Mouse (Mus musculus) limb, embryonic 15.5 days (tissue): ENCODE data around the gene Reep6. TPM values are rescaled to one million over a fixed set of nuclear protein-coding genes. Genes with fewer than 3 reads are reported as not detected.

ENCODE experiments used
- ATAC-seq: fragments of 200-750 bp; cut with Nextera tagmentation; 2 replicates; pipeline ENCODE4 v1.8.0; 2017; ENCODE audit warnings: low read depth, moderate TSS enrichment; ENCODE audit not compliant: insufficient number of reproducible peaks, low FRiP score, low TSS enrichment
- H3K27ac ChIP-seq: fragments of 300-500 bp; sonication (generic); 2 replicates; pipeline ENCODE4 v1.5.1; 2015; ENCODE audit warnings: moderate library complexity, mild to moderate bottlenecking, inconsistent platforms
- H3K27me3 ChIP-seq: fragments of 300-500 bp; sonication (generic); 2 replicates; pipeline ENCODE4 v1.6.1; 2015; ENCODE audit warnings: inconsistent platforms
- H3K36me3 ChIP-seq: fragments of 300-500 bp; sonication (generic); 2 replicates; pipeline ENCODE4 v1.6.1; 2015; ENCODE audit warnings: inconsistent platforms
- H3K4me1 ChIP-seq: fragments of 300-500 bp; sonication (generic); 2 replicates; pipeline ENCODE4 v1.6.1; 2015; ENCODE audit warnings: inconsistent platforms
- H3K4me2 ChIP-seq: fragments of 300-500 bp; sonication (generic); 2 replicates; pipeline ENCODE4 v1.6.1; 2015; ENCODE audit warnings: mild to moderate bottlenecking, inconsistent platforms
- H3K4me3 ChIP-seq: fragments of 300-500 bp; sonication (generic); 2 replicates; pipeline ENCODE4 v1.5.1; 2015; ENCODE audit warnings: mild to moderate bottlenecking, inconsistent platforms
- H3K9ac ChIP-seq: fragments of 300-500 bp; sonication (generic); 2 replicates; pipeline ENCODE4 v1.6.1; 2015; ENCODE audit warnings: inconsistent platforms
- H3K9me3 ChIP-seq: fragments of 300-500 bp; sonication (generic); 2 replicates; pipeline ENCODE4 v1.6.1; 2016; ENCODE audit warnings: inconsistent platforms
- WGBS: fragments of 180-500 bp; shearing (Covaris S2); methylation state at CpG from one replicate; pipeline ENCODE4 v1.1.7; 2015; 5-methylcytosine and 5-hydroxymethylcytosine counted together
- polyA plus RNA-seq: library from polyadenylated mRNA; unstranded; fragments of >200 nt; fragmentation: Nextera tagmentation; extraction: Ambion mirVana; gene quantifications from 2 replicates; pipeline ENCODE4 v1.2.1, GENCODE M21; 2015

The Reep6 gene
- polyA plus RNA-seq, 1 experiment from 2014 or later = 13.8 TPM

- peak overlapping the region; percentile 52 for H3K4me2 ChIP-seq
Observed at GRCm38 (mm10) chr10:80348981-80349380, 19.2 kb downstream of the Reep6 start.

GRCm38 (mm10) chr10:80350292-80350691 is 20.5 kb downstream of the Reep6 start:
- Histone ChIP-seq H3K4me3 (no peak overlapping the region), H3K36me3 (no peaks in the 10 kb centered on the region), H3K27me3 (peaks cover 95% of the 10 kb centered on the region), H3K9ac (no peak overlapping the region), H3K27ac (no peak overlapping the region), H3K4me2 (no peak overlapping the region), H3K4me1 (peaks cover 27% of the 10 kb centered on the region), H3K9me3 (no peaks in the 10 kb centered on the region)
- ATAC-seq = peak; percentile 61
- 6% methylated on average over 7 of the region's 7 CpGs for WGBS

More at GRCm38 (mm10) chr10:80348981-80349380, 19.2 kb downstream of the Reep6 start:
- WGBS = 10% methylated on average over 26 of the region's 26 CpGs
- ATAC-seq = no peak
- Histone ChIP-seq H3K4me3 (peak overlapping the region; percentile 38), H3K27ac (0 out of 2 replicates have a peak overlapping the region, but pooled peaks have one; percentile 13), H3K36me3 (no peaks in the 10 kb centered on the region), H3K4me1 (peaks cover 40% of the 10 kb centered on the region), H3K9me3 (no peaks in the 10 kb centered on the region), H3K27me3 (peaks cover 96% of the 10 kb centered on the region), H3K9ac (peak overlapping the region; percentile 31; the same call in 1 of the 2 replicates)

- H3K4me2 ChIP-seq = no peak overlapping the region
- H3K36me3 ChIP-seq = no peaks in the 10 kb centered on the region
Observed at GRCm38 (mm10) chr10:80351896-80352295, 22.1 kb downstream of the Reep6 start.

GRCm38 (mm10) chr10:80352727-80353126 is 23.0 kb downstream of the Reep6 start:
- peaks cover 97% of the 10 kb centered on the region for H3K27me3 ChIP-seq
- no peak for ATAC-seq
- 59% methylated on average over 8 of the region's 8 CpGs for WGBS

More at GRCm38 (mm10) chr10:80351896-80352295, 22.1 kb downstream of the Reep6 start:
- ATAC-seq = no peak
- no peak overlapping the region for H3K4me3 ChIP-seq
- H3K4me1 ChIP-seq = peaks cover 40% of the 10 kb centered on the region
- peaks cover 97% of the 10 kb centered on the region for H3K27me3 ChIP-seq
- WGBS = 24% methylated on average over 11 of the region's 11 CpGs
- no peaks in the 10 kb centered on the region for H3K9me3 ChIP-seq
- H3K27ac ChIP-seq = no peak overlapping the region
- H3K9ac ChIP-seq = no peak overlapping the region

GRCm38 (mm10) chr10:80355431-80355830 is 25.7 kb downstream of the Reep6 start:
- H3K9me3 ChIP-seq = no peaks in the 10 kb centered on the region
- no peaks in the 10 kb centered on the region for H3K36me3 ChIP-seq
- H3K27me3 ChIP-seq = peaks cover 96% of the 10 kb centered on the region
- H3K27ac ChIP-seq = no peak overlapping the region
- H3K4me2 ChIP-seq = no peak overlapping the region
- no peak overlapping the region for H3K9ac ChIP-seq
- H3K4me1 ChIP-seq = peaks cover 28% of the 10 kb centered on the region
- WGBS = 10% methylated on average over 9 of the region's 9 CpGs
- H3K4me3 ChIP-seq = no peak overlapping the region
- ATAC-seq = no peak

More at GRCm38 (mm10) chr10:80352727-80353126, 23.0 kb downstream of the Reep6 start:
- H3K4me3 ChIP-seq = no peak overlapping the region
- H3K4me1 ChIP-seq = peaks cover 41% of the 10 kb centered on the region
- no peak overlapping the region for H3K9ac ChIP-seq
- no peaks in the 10 kb centered on the region for H3K9me3 ChIP-seq
- no peak overlapping the region for H3K27ac ChIP-seq
- no peaks in the 10 kb centered on the region for H3K36me3 ChIP-seq
- H3K4me2 ChIP-seq = no peak overlapping the region

GRCm38 (mm10) chr10:80356001-80356682 is 26.4 kb downstream of the Reep6 start, which contains the start of gene Plk5:
Plk5 (plus strand) TSS chr10:80356459.
- Histone ChIP-seq H3K4me2 (peak within 1 kb of the TSS; percentile 69), H3K36me3 (no peaks in the 10 kb centered on the region), H3K27ac (no peak within 1 kb of the TSS), H3K4me3 (peak within 1 kb of the TSS; percentile 38), H3K9ac (peak within 1 kb of the TSS; percentile 35; the same call in 1 of the 2 replicates), H3K27me3 (peaks cover 90% of the 10 kb centered on the region), H3K4me1 (peaks cover 27% of the 10 kb centered on the region), H3K9me3 (no peaks in the 10 kb centered on the region)
- WGBS = 1% methylated on average over 53 of the region's 53 CpGs
- no peak for ATAC-seq

- Histone ChIP-seq H3K4me3 (peak overlapping the region; percentile 38), H3K36me3 (no peaks in the 10 kb centered on the region), H3K9ac (peak overlapping the region; percentile 35; the same call in 1 of the 2 replicates), H3K27ac (no peak overlapping the region), H3K4me1 (peaks cover 27% of the 10 kb centered on the region), H3K4me2 (peak overlapping the region; percentile 69), H3K27me3 (peaks cover 84% of the 10 kb centered on the region), H3K9me3 (no peaks in the 10 kb centered on the region)
- no peak for ATAC-seq
- WGBS = 3% methylated on average over 34 of the region's 34 CpGs
Observed at GRCm38 (mm10) chr10:80356737-80357136, 27.0 kb downstream of the Reep6 start.

- WGBS = 26% methylated on average over 7 of the region's 7 CpGs
- no peak overlapping the region; the same call in 1 of the 2 replicates for H3K4me2 ChIP-seq
- peak overlapping the region; percentile 38 for H3K4me3 ChIP-seq
Observed at GRCm38 (mm10) chr10:80357336-80357735, 27.6 kb downstream of the Reep6 start.

GRCm38 (mm10) chr10:80357994-80358639 is 28.4 kb downstream of the Reep6 start:
- Histone ChIP-seq H3K4me3 (peak overlapping the region; percentile 24), H3K27ac (no peak overlapping the region), H3K4me2 (peak overlapping the region; percentile 42), H3K4me1 (peaks cover 27% of the 10 kb centered on the region), H3K36me3 (no peaks in the 10 kb centered on the region), H3K9ac (0 out of 2 replicates have a peak overlapping the region, but pooled peaks have one; percentile 1), H3K9me3 (no peaks in the 10 kb centered on the region), H3K27me3 (peaks cover 73% of the 10 kb centered on the region)
- WGBS = 7% methylated on average over 28 of the region's 31 CpGs
- ATAC-seq = 0 out of 2 replicates have a peak, but pooled peaks have one; percentile 25

More at GRCm38 (mm10) chr10:80357336-80357735, 27.6 kb downstream of the Reep6 start:
- Histone ChIP-seq H3K27ac (no peak overlapping the region), H3K27me3 (peaks cover 78% of the 10 kb centered on the region), H3K9ac (no peak overlapping the region), H3K4me1 (peaks cover 27% of the 10 kb centered on the region), H3K36me3 (no peaks in the 10 kb centered on the region), H3K9me3 (no peaks in the 10 kb centered on the region)
- no peak for ATAC-seq

- Histone ChIP-seq H3K27ac (no peak overlapping the region), H3K9ac (no peak overlapping the region), H3K9me3 (no peaks in the 10 kb centered on the region), H3K27me3 (peaks cover 39% of the 10 kb centered on the region), H3K4me3 (no peak overlapping the region), H3K36me3 (no peaks in the 10 kb centered on the region), H3K4me2 (no peak overlapping the region), H3K4me1 (no peaks in the 10 kb centered on the region)
- no peak for ATAC-seq
- 34% methylated on average over 6 of the region's 6 CpGs for WGBS
Observed at GRCm38 (mm10) chr10:80363734-80364133, 34.0 kb downstream of the Reep6 start.

GRCm38 (mm10) chr10:80365736-80366135 is 36.0 kb downstream of the Reep6 start:
- Histone ChIP-seq H3K9ac (no peak overlapping the region), H3K4me3 (no peak overlapping the region), H3K4me1 (no peaks in the 10 kb centered on the region), H3K36me3 (no peaks in the 10 kb centered on the region), H3K4me2 (no peak overlapping the region), H3K27me3 (peaks cover 22% of the 10 kb centered on the region), H3K9me3 (no peaks in the 10 kb centered on the region), H3K27ac (no peak overlapping the region)
- WGBS = 43% methylated on average over 6 of the region's 6 CpGs
- no peak for ATAC-seq

GRCm38 (mm10) chr10:80367954-80368353 is 38.2 kb downstream of the Reep6 start:
- H3K27ac ChIP-seq = no peak overlapping the region
- no peak overlapping the region for H3K9ac ChIP-seq
- no peak for ATAC-seq
- no peaks in the 10 kb centered on the region for H3K9me3 ChIP-seq
- H3K4me1 ChIP-seq = peaks cover 11% of the 10 kb centered on the region
- peaks cover 22% of the 10 kb centered on the region for H3K27me3 ChIP-seq
- H3K4me3 ChIP-seq = no peak overlapping the region
- H3K4me2 ChIP-seq = no peak overlapping the region
- H3K36me3 ChIP-seq = no peaks in the 10 kb centered on the region
- WGBS = 57% methylated on average over 5 of the region's 5 CpGs
